Mouse (Mus musculus): ENCODE measurements around the gene 9930021J03Rik.
A peak's percentile ranks its signal among the peaks of the same experiment; 100 is the strongest.

9930021J03Rik gene

DNA sequence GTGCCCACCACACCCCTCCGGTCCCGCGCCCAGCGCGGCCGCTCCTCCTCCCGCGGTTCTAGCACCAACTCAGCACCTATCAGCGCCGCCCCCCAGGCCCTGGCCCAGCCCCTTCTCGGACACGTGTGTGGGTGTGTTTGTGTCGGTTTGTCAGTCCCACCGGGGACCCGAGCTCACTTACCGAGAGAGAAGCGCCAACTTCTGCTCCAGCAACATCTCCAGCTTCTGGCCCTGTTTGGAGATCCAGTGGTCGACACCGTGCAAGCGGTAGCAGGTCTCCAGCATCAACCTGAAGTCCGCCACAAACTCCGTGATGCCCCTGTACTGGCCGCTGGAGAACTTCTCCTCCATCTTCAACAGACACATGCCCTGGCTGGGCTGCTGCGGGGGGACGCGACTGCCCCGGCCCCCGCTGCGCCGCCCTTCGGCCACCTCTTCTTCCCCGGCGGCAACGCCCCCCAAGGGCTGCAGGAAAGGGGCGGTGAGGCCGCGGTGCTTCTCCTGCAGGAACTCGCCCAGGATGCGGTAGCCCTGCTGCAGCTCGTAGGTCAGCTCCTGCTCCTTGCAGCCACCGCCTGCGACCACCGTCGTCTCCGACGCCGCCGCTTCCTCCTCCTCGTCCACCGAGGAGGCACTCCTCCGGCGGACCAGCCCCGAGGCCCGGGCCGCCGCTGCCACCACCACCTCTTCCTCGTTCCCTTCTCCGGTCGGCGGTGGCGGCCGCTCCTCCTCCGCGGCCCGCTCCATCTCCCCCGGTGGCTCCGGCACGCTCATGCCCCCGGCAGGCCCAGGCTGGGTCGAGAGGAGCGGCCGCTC lies 480 bp downstream of the 9930021J03Rik start:
- peak; percentile 57 for DNase-seq

GRCm38 (mm10) chr19:29803946-29804345 lies 1.8 kb downstream of the 9930021J03Rik start:
- DNase-seq = no peak

- no peak for DNase-seq
These were observed 8.4 kb downstream of the 9930021J03Rik start for GRCm38 (mm10) chr19:29797371-29797770.

GRCm38 (mm10) chr19:29787997-29788396 lies 17.8 kb downstream of the 9930021J03Rik start:
- DNase-seq = no peak

DNA sequence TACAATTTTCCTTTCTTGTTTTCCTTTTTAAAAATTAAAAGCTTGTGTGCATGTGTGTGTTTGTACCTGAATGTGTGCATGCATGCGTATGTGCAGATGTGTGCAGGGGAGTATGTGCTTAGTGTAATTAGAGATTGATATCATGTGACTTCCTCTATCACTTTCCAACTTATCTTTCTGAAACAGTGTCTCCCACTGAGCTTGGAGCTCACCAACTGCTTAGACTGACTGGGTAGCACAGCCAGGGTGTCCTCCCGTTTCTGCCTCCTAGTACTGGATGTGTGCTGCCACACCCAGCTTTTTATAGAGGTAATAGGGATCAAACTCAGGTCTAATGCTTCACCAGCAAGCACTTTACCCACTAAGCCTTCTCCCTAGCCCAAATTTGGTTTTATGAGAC lies 22.9 kb downstream of the 9930021J03Rik start:
- no peak for DNase-seq

DNA sequence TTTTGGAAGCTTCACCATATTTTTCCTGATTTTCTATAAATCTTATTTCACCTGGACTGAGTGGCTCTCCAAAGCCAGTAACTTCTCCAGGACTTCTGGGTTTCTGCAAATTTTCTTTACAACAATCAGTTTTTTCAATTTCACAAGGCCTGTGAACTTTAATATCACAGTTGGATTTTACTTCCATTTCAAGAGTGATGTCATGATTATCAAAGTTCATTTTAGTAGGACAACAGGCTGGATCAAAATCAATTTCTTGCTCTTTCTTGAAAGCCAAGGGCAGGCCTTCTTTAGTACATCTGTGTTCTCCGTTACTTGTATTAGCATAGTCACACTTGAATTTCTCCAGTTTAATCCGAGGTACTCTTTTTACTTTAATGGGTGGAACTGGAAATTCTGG lies 51.9 kb downstream of the 9930021J03Rik start:
- DNase-seq = no peak

- DNase-seq = no peak
These were observed 54.8 kb downstream of the 9930021J03Rik start for GRCm38 (mm10) chr19:29750994-29751393.

DNA sequence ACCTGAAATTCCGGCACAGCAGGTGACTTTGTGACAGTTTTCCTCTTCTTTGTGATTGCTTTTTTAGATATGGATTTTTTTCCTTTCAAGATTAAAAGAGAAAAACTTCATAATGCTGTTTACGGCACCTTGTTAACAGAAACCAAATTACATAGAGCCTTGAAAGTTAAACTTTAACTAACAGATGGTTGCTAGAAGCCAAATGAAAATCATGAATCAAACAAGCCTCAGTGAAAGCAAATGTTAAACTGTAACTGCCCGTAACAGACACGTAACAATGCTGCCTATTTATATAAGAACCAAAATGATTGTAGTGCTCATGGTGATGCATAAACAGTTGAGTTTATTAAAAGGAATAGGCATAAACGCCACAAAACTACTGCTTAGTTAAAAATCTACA lies 62.3 kb downstream of the 9930021J03Rik start:
- DNase-seq = no peak

- DNase-seq = no peak
These were observed 65.1 kb downstream of the 9930021J03Rik start for GRCm38 (mm10) chr19:29740661-29741060.

GRCm38 (mm10) chr19:29739608-29740007 lies 66.2 kb downstream of the 9930021J03Rik start:
- peak; percentile 10 for DNase-seq

GRCm38 (mm10) chr19:29735421-29735820 lies 70.4 kb downstream of the 9930021J03Rik start:
- no peak for DNase-seq

DNA sequence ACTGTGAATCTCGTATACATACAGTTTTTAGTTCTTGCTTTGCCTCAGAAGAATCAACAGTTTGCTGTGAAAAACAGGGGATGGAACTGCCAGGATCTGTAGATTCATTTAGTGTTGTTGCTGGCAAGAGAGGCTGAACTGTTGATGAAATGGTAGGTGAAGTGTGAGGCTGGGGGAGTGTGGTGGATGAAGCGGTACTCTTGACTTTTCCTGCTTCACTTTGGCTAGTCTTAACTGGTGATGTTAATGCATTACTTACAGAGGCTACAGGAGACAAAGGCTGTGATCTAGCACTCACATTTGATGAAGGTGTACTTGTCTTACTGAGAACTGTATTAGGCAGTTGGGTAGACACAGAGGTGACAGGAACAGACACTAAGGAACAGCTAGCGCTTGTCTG lies 87.3 kb downstream of the 9930021J03Rik start:
- no peak for DNase-seq

- no peak for DNase-seq
These were observed 87.9 kb downstream of the 9930021J03Rik start for GRCm38 (mm10) chr19:29717854-29718253.

DNA sequence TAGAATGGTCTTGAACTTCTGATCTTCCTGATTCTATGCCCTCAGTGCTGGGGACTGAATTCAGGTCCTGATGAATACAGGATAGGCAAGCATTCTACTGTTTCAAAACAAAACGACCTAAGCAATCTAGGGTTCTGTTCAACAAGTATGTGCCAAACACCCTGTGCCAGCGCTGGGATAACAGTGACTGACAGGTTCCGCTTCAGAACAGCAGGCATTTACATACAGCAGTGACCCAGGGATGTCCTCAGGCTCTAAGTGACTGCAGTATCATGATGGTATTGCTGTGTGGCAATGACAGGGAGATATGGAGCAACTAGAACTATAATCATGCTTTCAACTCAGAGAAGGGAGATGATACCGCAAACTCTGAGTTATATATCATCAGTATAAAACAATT lies 92.3 kb downstream of the 9930021J03Rik start:
- DNase-seq = no peak

DNA sequence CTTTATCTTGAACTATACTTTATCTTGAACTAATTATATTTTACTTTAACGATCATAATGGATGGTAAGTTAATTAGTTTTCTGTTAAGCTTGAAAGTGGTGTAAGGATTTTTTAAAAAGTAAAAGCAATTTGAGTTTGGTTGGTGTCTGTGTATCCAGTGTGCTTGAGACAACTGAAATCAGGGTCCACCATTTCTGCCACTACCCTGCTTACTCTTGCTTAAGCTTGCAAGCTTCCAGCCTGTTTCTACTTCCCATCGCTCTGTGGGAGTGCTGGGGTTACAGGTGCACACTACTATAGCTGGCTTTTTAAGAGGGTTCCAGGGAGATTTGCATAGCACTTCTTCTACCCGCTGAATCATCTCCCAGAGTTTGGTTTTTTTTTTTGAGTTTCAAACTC lies 96.3 kb downstream of the 9930021J03Rik start:
- no peak for DNase-seq

GRCm38 (mm10) chr19:29708461-29708860 lies 97.3 kb downstream of the 9930021J03Rik start:
- DNase-seq = no peak

- DNase-seq = peak; percentile 33
These were observed 97.8 kb downstream of the 9930021J03Rik start for GRCm38 (mm10) chr19:29708003-29708402.

- no peak for DNase-seq
These were observed 98.4 kb downstream of the 9930021J03Rik start for GRCm38 (mm10) chr19:29707314-29707898.

GRCm38 (mm10) chr19:29704436-29704835 lies 101.4 kb downstream of the 9930021J03Rik start:
- DNase-seq = no peak

GRCm38 (mm10) chr19:29701707-29702106 lies 104.1 kb downstream of the 9930021J03Rik start:
- DNase-seq = no peak

GRCm38 (mm10) chr19:29697245-29697874 lies 108.4 kb downstream of the 9930021J03Rik start, which contains the start of gene Mlana:
Gene Mlana (plus strand): TSS chr19:29697824.
- DNase-seq = peak; percentile 6

DNA sequence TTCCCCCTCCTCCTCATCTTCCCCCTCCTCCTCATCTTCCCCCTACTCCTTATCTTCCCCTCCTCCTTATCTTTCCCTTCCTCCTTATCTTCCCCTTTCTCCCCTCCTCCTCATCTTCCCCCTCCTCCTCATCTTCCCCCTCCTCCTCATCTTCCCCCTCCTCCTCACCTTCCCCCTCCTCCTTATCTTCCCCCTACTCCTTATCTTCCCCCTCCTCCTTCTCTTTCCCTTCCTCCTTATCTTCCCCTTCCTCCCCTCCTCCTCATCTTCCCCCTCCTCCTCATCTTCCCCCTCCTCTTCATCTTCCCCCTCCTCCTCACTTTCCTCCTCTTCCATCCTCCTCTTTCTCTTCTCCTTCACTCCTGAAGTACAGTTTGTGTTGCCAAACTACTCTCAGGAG lies 108.9 kb downstream of the 9930021J03Rik start:
- no peak for DNase-seq

- DNase-seq = no peak
These were observed 109.5 kb downstream of the 9930021J03Rik start for GRCm38 (mm10) chr19:29696309-29696708.

GRCm38 (mm10) chr19:29695071-29695470 lies 110.7 kb downstream of the 9930021J03Rik start:
- DNase-seq = no peak
